Mouse (Mus musculus): ENCODE measurements around the gene Zkscan5.

GRCm38 (mm10) chr5:145234636-145235035 is 30.3 kb downstream of the Zkscan5 start:
- TF ChIP-seq POLR2A (IDR thresholded peaks at IDR 0.05; ENCODE audit: insufficient read depth, low read depth, low read length) (no peak), CTCF (IDR thresholded peaks at IDR 0.05; ENCODE audit: insufficient read depth, low read depth, low read length) (no peak)

All from olfactory bulb, adult 2 months (tissue).